Mouse (Mus musculus) G1E-ER4 (cell line): ENCODE data around the gene Inmt. TPM values are rescaled to one million over a fixed set of nuclear protein-coding genes. Genes with fewer than 3 reads are reported as not detected.

Experiments used
- GATA1 ChIP-seq: IDR thresholded peaks from one replicate; pipeline ENCODE4 v1.8.0; 2012; ENCODE audit warnings: low read length, inconsistent platforms
- polyA plus RNA-seq: library from polyadenylated mRNA; stranded (reverse); fragments of >175 nt; gene quantifications from 2 replicates; pipeline ENCODE4 v1.2.3, GENCODE M21; 2012

Inmt gene
- polyA plus RNA-seq, 1 experiment, result not detected

DNA sequence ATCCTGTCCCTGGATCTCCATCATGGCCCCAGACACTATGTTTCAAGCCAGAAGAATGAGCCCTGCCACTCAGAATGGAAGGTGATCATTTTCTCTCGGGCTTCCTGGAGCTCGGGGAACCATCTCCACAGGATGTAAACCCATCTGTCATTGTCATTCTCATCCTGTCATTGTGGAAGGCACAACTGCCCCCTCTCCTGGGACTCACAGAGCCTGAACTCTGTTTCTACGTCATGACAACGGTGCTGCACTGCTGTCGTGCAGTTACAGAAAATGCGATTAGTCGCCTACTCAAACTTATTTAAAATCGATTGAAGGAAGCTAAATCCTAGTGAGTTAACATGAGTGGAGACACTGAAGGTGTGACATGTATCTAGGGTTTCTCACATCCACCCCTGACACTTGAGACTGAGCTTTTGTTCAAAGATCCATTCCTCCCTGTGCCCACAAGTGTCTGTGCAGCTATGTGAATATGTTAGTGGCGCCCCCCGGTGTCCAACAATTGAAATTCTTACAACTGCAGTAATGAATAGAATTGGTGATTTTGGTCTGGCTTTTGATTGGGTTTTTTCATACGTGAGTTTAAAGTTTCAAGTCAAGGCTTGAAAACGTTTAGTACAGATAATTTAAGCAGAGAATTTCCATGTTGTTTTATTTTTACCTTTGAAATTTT lies 2.4 kb upstream of the Inmt start:
- TF ChIP-seq GATA1, result no peak

DNA sequence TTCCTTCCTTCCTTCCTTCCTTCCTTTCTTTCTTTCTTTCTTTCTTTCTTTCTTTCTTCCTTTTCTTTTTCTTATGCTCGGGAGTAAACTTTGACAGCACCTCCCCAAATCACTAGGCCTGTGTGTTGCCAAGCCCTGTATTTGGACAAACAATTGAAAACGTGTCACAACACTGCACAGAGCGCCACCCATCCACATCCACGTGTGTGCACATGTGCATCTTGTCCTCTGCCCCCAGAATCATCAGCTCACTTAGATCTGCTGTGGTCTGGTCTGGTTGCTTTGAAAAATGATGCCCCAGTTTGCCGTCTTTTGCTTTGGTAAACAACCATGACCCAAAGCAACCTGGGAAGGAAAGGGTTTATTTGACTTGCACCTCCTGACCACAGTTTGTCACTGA lies 1.0 kb upstream of the Inmt start:
- no peak for TF ChIP-seq GATA1

DNA sequence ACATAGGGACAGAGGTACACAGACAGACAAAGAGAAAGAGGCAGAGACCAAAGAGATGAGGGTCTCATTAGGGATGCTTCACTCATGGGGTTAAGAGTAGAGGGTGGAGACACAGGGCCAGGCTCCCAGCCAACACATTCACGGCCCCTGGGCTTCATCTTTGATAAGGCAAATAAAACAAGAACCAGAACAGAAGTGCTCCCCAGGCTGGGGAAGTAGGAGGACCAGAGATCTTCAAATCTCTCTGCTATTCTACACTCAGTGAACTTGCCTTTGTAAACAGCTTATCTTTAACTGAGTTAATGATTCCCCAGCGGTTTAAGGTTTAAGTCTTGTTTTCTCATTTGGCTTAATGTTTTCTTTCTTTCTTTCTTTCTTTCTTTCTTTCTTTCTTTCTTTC lies 613 bp upstream of the Inmt start:
- TF ChIP-seq GATA1, result no peak

DNA sequence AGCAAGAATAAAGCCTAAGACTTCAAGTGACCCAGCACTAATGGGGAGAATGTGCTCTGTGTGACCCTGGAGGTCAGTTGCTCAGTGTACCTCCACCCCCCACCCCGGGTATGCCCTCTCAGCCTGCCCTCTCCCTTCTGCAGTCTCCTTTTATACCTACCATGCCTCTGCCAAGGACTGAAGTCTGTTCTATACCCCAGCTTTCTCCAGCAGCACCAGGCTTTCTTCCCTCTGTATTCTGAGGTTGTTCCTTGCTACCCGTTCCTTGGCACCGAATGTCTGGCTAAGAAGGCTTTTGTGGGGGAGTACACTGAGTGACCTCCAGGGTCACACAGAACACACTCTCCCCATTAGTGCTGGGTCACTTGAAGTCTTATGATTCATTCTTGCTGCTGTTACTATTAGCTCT lies 898 bp downstream of the Inmt start:
- no peak for TF ChIP-seq GATA1

DNA sequence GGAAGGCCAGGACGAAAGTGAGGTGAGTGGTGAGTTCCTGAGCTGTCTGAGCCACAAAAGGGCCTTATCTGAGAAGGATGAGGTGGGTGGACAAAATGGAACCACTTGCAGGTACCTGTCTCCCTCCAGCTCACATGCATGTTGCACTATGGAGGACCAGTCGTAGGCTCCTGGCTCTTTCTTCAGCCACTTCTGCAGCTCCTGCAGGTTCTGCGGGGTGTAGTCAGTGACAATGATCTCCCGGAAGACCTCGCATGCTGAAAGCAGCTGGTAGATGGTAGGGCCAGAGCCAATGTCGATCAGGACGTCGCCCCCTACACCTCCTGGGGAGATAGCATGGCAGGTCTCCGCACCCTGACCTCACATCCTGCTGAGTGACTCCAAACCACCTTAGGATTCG lies 1.7 kb downstream of the Inmt start:
- no peak for TF ChIP-seq GATA1

DNA sequence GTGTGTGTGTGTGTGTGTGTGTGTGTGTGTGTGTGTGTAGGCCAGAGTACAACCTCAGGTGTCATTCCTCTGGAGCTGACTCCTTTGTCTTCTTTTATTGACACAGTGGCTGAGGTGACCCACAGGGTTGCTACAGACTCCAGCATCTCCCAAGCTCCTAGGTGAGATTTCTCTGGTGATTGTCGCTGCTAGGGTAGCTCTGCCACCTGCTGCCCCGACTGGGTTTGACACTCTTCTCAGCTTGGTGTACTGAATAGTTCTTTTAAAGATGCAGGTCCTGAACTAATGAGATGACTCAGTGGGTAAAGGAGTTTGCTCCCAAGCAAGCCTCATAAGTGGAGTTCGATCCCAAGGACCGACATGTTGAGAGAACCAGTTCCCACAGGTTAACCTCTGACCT lies 3.2 kb downstream of the Inmt start:
- no peak for TF ChIP-seq GATA1

DNA sequence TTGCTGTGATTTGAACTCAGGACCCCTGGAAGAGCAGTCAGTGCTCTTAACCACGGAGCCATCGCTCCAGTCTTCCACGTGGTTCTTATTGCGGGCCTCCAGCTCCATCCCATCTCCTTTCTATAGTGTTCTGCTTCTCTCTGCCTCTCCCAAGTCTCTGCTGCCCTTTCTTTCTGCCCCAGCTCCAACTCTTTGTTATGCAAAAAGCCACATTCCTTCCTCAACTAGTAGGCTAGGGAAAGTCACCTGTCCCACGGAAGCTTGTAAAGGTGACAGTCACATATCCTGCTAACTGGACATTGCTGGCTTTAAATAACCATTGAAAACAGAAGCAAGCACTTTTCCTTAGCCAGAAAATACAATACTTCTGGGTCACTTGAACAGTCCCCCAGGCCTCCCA lies 5.0 kb downstream of the Inmt start:
- no peak for TF ChIP-seq GATA1

DNA sequence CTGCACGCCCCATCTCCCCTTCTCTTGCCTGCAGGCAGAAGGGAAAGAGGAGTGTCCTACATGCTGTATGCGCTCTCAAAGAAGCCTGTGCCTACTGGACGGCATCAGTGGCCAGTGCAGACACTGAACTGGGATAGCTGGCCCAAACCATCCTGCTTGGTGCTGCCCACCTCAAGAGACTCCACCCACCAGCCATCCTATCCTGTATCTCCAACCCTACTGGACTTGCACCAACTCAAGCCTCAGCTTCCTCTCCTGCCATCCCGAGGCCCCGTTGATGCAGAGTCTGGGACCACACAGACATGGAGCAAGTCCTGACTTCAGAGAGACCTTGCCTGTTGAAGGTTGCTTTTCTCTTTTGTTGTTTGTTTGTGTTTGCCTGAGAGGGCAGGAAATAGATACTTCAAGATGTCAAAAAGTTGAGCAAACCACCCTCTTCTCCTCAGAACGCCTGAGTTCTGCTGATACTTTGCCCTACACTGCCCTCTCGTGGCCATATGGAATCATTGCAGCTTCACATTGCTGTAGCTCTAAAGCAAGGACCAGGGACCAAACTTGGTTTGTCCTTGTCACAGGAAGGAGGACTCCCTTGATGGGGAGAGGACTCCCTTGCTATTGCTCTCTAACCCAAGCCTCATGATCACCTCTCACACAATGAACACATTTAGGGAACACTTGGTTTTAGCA lies 7.9 kb downstream of the Inmt start:
- TF ChIP-seq GATA1, result no peak

DNA sequence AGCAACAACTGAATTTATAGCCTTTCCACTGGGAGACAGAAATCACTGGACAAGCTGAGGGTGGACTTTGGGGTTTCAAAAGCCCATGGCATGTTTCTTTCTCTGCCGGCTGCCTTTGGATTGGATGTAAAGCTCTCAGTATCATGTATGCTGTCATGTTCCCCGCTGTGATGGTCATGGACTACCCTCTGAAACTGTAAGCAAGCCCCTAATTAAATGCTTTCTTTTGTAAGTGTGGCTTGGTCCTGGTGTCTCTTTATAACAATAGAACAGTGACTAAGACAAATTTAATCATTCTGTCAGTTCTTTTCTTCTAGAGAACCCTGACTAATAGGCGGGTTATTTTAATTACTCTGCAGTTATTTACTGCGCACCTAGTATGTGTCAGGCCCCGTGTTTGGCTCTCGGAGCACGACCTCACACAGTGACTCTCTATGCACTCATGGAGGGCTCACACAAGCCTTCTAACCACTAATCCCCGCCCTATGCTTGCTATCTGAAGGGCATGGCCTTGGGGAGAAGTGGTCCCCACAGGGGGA lies 11.7 kb downstream of the Inmt start:
- TF ChIP-seq GATA1, result no peak

DNA sequence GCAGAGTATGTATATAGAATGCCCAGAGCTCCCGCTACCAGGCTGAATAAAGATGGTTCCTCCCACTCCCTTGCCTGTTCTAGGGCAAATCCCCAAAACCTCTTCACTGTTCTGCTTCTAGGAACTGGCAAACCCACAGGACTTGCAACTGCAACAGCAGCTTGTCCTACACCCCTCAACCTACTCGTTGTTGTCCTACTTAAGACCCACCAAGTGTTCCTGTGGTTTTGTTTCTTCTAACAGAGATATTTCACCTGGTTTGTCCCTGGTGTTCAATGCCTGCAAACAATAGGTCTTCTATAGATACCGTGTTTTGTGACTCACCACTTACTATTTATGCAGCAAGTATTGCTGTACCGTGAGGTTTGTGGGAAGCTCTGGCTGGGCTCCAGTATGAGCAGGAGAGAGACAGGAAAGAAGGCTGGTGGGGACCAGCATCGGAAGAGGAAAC lies 13.5 kb downstream of the Inmt start:
- no peak for TF ChIP-seq GATA1

DNA sequence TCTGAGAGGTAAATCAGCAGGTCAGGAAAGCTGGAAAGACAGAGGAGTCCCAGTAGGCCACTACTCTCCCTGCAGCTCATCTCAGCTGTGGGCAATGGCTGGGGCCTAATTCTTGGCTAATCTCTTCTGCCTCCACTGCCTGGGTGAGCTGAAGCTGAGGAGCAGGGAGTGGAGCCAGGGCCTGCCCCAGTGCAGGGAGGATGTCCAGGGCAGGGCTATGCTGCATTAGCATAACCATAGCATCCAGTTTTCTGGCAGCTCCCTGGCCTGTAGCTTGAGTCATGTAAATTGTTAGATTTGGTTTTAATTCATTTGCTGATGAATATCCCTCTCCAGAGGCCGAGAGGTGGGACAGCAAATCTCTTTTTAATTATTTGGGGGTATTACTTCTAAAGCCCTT lies 15.6 kb downstream of the Inmt start:
- TF ChIP-seq GATA1, result no peak

DNA sequence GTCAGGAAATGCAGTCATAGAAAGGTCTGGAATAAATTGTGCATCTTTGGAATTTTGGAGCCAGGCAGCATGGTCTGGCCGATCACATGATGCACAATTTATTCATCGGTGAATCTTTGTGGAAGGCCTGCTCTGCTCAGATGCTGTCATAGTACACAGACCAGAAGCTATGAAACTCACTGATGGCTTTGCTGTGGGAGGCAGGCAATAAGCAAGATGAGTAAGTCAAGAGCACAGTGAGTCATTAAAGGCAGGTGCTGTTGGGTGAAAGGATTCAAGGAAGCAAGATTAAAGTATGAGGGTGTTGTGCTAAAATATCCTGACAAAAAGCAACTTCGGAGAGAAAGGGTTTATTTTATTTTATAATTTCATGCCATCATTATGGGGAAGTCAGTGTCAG lies 22.6 kb downstream of the Inmt start:
- no peak for TF ChIP-seq GATA1

DNA sequence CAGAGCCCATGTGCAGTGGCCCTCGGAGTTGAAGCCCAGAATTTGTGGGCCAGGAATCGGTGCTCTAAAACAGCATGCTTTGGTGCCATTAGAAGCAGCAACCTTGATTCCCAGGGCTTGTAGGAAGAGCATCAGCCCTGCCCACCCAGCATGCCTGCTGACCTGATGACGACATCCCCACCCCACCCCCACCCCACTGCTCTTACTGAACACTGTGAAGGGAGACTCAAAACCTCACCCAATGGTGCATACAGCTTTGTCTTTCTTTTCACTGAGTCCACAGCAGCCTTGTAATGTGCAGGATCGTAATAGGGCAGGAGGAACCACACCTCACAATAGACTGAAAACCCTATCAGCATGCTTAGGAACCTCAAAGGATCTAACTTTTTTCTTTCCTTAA lies 28.7 kb downstream of the Inmt start:
- no peak for TF ChIP-seq GATA1

DNA sequence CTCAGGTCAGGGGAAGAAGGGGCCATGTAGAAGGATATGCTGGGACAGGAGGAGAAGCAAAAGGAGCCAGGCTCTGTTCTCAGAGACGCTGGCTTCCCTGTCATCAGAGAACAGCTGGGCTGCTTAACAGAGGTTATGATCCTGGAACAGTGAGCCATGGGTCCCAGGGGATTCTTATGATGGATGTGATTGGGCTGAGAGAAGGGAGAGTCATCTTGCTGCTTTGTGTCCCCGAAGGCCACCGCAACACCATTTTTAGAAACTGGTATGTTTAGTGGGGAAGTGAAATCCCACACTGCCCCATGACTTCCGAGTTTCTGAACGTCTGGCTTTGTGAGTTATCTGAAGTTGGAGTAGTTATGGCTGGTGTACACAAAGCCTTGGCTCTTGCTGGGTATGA lies 29.6 kb downstream of the Inmt start:
- TF ChIP-seq GATA1, result no peak

DNA sequence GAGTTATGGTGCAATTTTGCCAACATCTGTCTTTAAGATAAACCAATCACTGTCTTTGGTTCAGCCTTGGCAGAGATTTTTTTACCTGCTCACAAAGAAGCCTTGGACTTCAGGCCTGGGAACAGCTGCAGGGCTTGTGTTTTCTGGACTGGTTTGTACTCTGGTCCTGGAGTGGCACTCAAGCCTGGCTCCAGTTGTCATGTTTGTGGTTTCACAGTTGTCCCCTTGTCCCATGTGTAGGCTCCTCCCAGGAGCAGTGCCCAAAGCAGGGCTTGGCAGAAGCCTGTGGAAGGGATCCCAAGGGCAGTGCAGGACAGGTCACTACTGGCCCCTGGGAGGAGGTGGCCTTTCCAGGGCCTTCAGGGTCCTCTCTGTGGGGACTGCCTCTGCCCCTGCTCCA lies 36.5 kb downstream of the Inmt start:
- no peak for TF ChIP-seq GATA1

DNA sequence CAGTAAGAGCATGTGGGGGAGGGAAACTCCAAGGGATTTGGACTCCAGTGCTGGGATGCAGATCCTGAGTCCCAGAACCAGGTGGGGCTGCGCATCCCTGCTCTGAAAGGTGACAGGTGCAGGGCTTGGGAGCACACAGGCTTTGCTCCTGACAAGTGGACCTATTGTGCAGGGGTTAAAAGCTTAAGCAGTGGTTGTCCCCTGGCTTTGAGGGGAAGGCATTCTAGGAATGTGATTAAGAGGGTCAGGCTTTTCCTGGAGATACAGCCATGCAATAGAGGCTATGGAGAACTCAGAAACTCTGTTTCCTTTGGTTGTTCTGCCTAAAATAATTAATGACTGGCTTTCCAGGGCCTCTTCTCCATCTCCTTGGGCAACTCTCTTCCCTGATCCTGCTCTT lies 41.4 kb downstream of the Inmt start:
- no peak for TF ChIP-seq GATA1

DNA sequence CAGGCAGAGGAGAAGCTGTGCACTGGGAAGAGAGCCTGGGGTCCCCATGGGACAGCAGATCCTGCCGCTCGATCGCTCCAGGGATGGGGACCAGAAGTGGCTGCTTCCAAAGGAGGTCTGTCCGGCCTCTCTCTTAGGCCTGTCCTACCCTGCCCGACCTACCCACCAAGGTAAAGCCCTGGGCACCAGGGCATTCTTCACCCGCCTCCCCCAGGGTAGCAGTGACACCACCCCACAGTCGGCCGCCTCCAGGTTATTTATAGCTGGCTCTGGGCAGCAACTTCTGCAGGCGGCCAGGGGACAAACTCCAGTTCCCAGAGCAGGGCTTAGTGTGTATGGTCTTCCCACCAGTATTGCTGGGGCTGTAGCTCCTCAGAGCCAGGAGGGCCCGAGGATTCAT lies 42.0 kb downstream of the Inmt start, which contains the start of gene Crhr2:
Crhr2 (minus strand) TSS at position 223 of the 400 bp plus-strand sequence.
- no peak for TF ChIP-seq GATA1
